Mouse (Mus musculus): Measurements from ENCODE around the gene Pate4.

DNA sequence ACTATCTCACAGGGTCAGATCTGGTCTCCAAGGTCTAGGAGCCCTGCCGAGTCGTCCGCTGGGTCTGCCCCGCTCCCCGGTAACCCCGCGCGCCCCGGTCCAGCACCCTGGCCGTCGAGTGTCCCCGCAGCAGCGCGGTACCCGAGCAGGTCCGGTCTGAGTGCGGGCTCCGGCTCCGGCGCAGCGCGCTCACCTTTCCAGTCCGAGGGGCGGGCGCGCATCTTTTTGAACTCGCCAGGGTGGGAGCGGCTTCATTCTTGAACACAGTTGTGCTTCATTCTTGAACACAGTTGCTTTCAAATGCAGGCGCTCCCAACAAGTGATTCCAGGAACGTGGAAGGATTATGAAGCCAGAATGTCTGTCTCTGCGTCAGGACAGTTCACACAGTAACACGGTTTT is 37.3 kb downstream of the Pate4 start:
- TF ChIP-seq CTCF (IDR thresholded peaks at IDR 0.05): no peak
- no peak for TF ChIP-seq POLR2A (IDR thresholded peaks at IDR 0.05; ENCODE audit: insufficient read depth, low read depth, low read length)
- no peak for TF ChIP-seq EP300 (IDR thresholded peaks at IDR 0.05; ENCODE audit: insufficient read depth, low read depth, low read length)
